Mouse (Mus musculus): ENCODE measurements at regions not wholly inside any gene's neighbourhood (a gene's known extent, or its start where the extent isn't known, plus 50 kb on each side); places are given as distances from the start of the nearest gene placed in this dataset.
"Not testable (repeated sequence)": the region's sequence is repeated elsewhere in the genome, so short reads cannot be mapped to it uniquely, and the experiment has no call there.

- no peak for DNase-seq
Measured at GRCm38 (mm10) chr11:29628476-29628875, 64.3 kb upstream of the Rtn4 start.

- DNase-seq: no peak
Measured at GRCm38 (mm10) chr11:29632486-29632885, 60.3 kb upstream of the Rtn4 start.

GRCm38 (mm10) chr11:29633288-29633687, 59.5 kb upstream of the Rtn4 start:
- not testable (repeated sequence) for DNase-seq

GRCm38 (mm10) chr11:29636759-29637200, 56.0 kb upstream of the Rtn4 start:
- no peak for DNase-seq

- no peak for DNase-seq
Measured at GRCm38 (mm10) chr11:29638093-29638669, 54.6 kb upstream of the Rtn4 start.

GRCm38 (mm10) chr11:29638861-29639260, 53.9 kb upstream of the Rtn4 start:
- DNase-seq: peak in 1 of 2 experiments; percentile 20
